Mouse (Mus musculus) cerebellum, adult 2 months (tissue): ENCODE data around the gene Tmem150c.

Experiments used
- CTCF ChIP-seq: fragments of 200-500 bp; IDR thresholded peaks from 2 replicates; pipeline ENCODE4 v1.5.1; 2011; ENCODE audit warnings: low read depth, mild to moderate bottlenecking, control low read depth, low read length, moderate library complexity, borderline replicate concordance; ENCODE audit not compliant: insufficient read depth
- POLR2A ChIP-seq: fragments of 200-500 bp; IDR thresholded peaks from 2 replicates; pipeline ENCODE4 v1.6.1; 2011; ENCODE audit warnings: low read length, control low read depth, borderline replicate concordance; ENCODE audit not compliant: insufficient read depth

- TF ChIP-seq CTCF (no peak), POLR2A (no peak)
Measured at GRCm38 (mm10) chr5:100124530-100124929, 35.1 kb downstream of the Tmem150c start.
